Mouse (Mus musculus) T-cell, adult 2 months (primary cell): ENCODE results near the gene Mrgprd.
A peak's percentile ranks its signal among the peaks of the same experiment; 100 is the strongest.

Experiments used
- DNase-seq: peaks from one replicate; pipeline ENCODE4 v3.0.0; 2022; ENCODE audit warnings: low spot score

The Mrgprd gene

DNA sequence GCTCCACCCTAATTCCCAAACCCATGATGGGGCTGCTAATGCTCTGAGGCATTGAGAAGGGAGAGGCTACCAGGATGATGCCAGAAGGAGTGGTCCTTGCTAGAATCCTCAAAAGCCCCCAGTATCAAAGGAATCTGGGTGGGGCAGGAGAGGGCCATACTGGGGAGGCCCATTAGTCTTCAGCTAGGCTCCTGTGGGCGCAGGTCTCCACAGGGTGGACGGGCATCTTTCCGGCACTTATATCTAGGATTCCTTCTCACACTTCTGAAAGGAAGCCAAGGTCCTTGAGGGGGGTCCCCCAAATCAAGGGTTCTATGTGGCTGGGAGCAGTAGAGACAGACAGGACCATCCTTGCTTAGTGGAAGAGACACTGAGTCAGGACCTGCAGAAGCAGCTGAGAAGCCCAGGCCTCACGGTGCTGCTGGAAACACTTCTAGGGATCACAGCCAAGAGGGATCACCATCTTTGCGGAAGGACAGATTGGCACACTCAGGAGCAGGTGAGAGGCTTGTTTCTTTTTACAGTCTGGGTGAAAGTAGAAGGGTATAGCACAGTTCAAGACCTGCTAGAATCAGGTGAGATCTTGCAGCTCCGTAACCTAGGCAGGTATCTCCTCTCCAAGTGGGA lies at the start of gene Mrgprd:
TSS of gene Mrgprd (plus strand) at position 51 of the 627 bp plus-strand sequence.
- no peak for DNase-seq

GRCm38 (mm10) chr7:145266011-145266410 lies 48.6 kb upstream of the Mrgprd start:
- no peak for DNase-seq

- no peak for DNase-seq
Observed at GRCm38 (mm10) chr7:145268890-145269289, 45.7 kb upstream of the Mrgprd start.

DNA sequence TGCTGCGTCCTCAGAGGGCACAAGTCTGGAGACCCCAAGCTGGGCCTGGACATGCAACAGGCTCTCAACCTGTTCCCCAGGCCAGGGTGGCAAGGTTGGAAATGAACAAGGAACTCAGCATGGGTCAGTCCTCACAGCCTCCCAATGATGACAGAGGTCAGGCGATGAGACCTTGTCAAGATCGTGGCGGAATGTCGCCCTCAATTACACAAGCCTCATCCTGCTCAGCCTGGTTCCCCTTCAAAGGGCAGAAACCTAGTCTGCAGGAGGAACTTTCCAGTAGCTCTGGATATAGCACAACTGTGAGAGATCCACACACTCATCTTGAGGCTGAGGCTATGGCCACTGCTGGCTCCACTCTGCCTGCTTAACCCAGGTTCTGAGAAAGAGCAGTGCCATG lies 43.7 kb upstream of the Mrgprd start:
- DNase-seq = no peak

GRCm38 (mm10) chr7:145275488-145275887 lies 39.1 kb upstream of the Mrgprd start:
- DNase-seq = no peak

GRCm38 (mm10) chr7:145281396-145281795 lies 33.2 kb upstream of the Mrgprd start:
- DNase-seq = no peak

GRCm38 (mm10) chr7:145283041-145283440 lies 31.6 kb upstream of the Mrgprd start:
- no peak for DNase-seq

DNA sequence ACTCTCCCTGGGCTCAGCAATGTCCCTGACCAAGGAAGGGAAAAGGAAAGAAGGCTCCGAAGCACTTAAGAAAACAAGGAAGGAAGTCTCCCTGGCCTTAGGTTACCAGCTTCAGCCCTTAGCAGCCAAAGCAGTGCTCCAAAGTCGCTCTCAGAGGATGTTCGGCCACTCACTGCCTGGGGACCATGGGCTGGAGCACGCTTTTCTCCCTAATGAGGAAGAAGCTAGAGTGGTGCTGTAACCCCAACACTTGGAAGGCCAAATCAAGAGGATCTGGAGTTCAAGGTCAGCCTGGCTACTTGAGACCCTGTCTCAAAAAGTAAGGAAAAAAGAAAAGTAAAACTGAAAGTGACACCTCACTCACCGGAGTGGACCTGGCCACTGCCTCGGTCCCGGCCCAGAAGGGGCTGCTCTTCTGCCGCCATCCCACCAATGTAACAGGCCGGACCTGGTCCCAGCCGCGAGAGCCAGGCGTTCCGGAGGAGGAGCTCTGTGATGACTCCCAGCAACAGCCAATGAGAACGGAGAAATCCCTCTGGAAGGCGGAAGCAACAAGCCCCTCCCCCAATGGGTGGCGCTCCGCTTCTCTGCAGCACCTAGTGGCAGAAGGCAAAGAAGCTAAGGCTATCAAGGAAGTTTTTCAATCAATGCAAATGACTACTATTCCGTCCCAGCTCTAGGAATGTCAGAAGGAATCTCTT lies 31.0 kb upstream of the Mrgprd start, which contains the start of gene Tpcn2:
TSS of gene Tpcn2 (minus strand) at position 525 of the 701 bp plus-strand sequence.
- DNase-seq = peak; percentile 86

GRCm38 (mm10) chr7:145284293-145284692 lies 30.3 kb upstream of the Mrgprd start:
- no peak for DNase-seq

DNA sequence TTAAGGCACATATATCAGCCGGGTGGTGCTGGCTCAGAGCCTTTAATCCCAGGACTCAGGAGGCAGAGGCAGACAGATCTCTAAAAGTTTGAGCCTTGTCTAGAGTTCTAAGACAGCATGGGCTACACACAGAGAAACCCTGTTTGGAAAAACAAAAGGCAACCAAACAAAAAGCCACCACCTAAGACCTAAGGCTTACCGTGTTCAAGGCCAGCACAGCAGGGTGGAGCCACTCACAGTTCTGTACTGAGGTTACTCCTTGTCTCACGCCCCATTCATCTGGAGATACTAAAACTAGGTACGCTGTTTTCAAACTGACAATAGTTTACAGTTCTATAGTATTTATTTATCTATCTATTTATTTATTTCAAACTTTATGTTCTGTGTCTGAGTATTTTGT lies 29.2 kb upstream of the Mrgprd start:
- DNase-seq = no peak

DNA sequence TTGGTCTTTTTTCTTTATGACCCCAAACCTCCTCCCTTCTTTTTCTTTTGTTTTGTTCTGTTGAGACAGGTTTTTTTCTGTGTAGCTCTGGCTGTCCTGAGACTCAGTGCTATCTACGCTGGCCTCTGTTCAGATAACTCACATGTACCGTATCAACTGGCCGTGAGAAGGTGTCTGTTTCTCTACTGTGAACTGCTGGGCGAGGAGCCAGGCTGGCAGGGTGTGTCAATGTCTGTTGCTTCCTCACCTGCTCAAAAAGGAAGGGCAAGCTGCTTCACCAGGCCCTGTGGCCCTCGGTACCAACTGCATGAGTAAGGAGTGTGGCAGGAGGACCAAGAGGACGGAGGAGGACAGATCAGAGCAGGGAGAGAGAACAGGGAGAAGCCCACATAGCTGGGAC lies 27.2 kb upstream of the Mrgprd start:
- DNase-seq = no peak

DNA sequence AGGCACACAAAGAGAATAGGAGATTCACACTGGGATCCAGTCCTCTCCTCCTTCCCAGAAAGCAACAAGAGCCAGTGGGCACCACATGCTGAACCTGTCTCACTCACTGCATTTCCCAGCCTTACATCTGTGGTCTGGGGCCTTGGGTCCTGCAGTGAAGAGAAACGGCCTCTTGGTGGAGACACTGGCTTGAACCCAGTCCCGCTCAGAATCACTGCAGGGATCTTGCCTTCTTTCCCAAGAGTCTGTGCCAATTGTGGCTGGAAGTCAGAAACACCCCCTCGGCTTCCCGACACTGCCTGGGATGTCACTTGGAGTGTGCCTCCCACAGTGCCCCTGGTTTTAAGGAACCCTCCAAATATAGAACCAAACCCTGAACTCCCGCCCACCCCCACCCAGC lies 25.3 kb upstream of the Mrgprd start:
- DNase-seq = no peak

- no peak for DNase-seq
Observed at GRCm38 (mm10) chr7:145291847-145292246, 22.8 kb upstream of the Mrgprd start.

DNA sequence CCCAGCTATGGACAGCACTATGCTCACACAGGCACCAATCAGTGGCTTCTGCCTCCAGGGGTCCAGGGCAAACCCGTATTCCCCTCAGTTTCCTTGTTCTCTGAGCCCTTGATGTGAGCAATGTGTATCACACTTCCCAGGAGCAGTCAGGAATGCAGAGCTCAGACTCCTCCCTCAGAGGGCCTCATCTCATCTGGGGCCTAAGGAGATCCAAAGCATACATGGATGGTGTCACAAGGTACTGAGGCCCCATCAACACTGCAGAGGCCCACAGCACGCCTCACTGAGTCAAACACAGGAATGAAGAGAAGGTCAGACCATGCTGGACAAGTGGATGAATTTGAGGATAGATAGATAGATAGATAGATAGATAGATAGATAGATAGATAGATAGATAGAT lies 21.9 kb upstream of the Mrgprd start:
- no peak for DNase-seq

DNA sequence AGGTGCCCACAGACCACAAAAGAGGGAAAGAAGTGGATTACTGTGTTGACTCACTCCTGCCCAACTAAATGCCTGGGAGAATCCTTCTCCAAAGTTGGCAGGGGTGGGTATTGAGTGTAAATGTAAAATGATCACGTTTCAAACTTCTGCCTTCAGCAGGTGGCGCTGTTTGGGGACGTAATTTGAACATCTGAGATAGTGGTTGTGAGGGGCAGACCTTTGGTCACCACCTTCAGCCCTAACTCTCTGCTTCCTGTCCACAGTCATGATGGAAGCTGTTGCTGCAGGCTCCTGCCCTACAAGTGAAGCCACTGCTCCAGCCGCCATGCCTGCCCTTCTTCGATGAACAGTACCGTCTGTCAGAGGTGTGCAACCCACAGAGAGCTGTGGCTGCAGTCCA lies 20.8 kb upstream of the Mrgprd start:
- DNase-seq = no peak

GRCm38 (mm10) chr7:145298666-145299490 lies 15.8 kb upstream of the Mrgprd start:
- no peak for DNase-seq

GRCm38 (mm10) chr7:145299562-145300320 lies 14.9 kb upstream of the Mrgprd start:
- no peak for DNase-seq

DNA sequence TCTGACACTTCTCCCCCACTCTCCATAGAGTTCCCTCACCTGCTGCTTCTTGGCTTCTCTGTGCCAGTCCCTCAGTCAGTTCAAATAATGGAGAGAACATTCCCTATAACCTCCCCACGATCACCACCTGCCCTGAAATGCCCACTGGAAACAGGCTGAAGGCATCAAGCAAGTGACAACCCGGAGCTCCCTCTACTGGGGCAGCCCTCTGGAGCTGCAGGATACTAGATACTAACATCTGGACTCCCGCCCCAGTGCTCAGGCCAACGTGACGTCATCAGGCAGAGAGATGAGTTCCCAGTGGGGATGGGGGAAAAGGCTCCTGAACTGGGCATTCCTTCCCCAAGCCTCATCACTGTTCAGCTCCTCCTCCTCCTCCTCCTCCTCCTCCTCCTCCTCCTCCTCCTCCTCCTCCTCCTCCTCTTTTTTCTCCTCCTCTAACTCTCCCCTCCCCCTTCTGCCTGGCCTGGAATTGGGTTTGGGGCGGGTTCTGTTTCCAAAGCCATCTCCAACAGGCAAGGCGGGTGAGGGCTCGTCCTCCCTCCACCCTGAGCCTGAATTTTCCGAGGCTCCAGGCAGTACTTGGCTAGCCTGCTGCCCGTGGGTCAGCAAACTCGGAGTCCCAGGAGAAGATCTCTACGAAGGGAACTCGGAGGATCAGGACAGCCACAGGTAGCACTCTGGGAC lies 14.2 kb upstream of the Mrgprd start, which contains the start of gene Mrgprf:
TSS of gene Mrgprf (plus strand) at position 508 of the 687 bp plus-strand sequence.
- DNase-seq = no peak

DNA sequence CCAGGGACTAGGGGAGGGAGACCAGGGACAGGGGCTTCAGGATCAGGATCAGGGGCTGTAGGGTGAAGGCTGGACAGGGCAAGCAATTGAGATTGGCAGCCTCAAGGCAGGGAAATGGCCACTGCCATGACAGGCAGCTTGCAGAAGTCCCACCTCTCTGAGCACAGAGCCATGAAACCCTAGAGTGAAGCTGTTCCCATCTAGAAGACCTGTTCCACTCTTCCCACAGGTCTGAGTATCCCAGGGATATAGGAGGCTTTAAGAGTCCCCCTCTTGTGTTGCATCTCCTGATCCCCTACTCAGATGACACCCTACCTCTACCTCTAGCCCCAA lies 13.7 kb upstream of the Mrgprd start:
- no peak for DNase-seq

DNA sequence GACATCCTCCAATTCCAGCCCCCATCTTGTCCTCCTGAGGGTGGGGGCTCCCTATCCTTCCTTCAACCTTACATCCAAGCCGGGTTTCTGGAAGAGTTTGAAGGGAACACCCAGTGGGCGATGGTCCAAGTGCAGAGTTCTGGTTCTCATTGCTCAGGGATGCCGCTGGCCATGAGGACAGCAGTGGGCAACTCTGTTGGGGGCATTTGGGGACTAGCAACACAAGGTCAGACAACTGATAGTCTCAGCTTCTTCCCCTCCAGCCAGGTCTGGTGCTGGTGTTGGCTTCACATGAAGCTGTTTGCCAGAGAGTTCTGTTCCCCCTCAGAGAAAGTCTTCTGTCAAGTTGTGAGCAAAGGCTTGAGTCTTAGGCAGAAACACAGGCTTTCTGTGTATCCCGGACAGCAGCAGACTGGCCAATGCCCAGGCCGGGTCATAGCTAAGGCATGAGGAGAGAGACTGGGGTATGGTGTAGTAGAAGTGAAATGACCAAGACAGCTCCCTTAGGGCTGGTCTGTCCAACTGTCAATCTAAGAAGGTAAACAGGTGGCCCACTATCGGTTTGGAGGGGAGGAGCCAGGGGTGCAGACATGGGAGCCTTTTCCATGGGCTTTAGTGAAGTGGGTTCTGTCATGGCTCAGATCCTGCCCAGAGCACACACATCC lies 13.2 kb upstream of the Mrgprd start:
- no peak for DNase-seq
